Mouse (Mus musculus): ENCODE results near the gene Ppp3ca. TPM values are rescaled to one million over a fixed set of nuclear protein-coding genes. Genes with fewer than 3 reads are reported as not detected.
"Not testable (repeated sequence)": the region's sequence is repeated elsewhere in the genome, so short reads cannot be mapped to it uniquely, and the experiment has no call there.

The Ppp3ca gene
- total and polyA plus RNA-seq, 2 experiments from 2014 or later = 137 to 177 TPM

GRCm38 (mm10) chr3:136686429-136686828, 16.5 kb downstream of the Ppp3ca start:
- DNase-seq (ENCODE audit: low spot score) (no peak), ATAC-seq (no peak)
- Histone ChIP-seq H3K9ac (replicated peaks; ENCODE audit: low read length) (no peak overlapping the region), H3K4me3 (ENCODE audit: low read length) (no peak overlapping the region), H3K36me3 (ENCODE audit: insufficient read depth, low read length) (no peaks in the 10 kb centered on the region), H3K4me1 (ENCODE audit: insufficient read depth, low read length) (0 out of 2 replicates have a peak, but pooled peaks cover 5% of the 10 kb centered on the region), H3K9me3 (ENCODE audit: low read length) (no peaks in the 10 kb centered on the region), H3K27ac (no peak overlapping the region), H3K4me2 (ENCODE audit: low read depth, low read length) (no peak overlapping the region), H3K27me3 (ENCODE audit: insufficient read depth, low read length) (no peaks in the 10 kb centered on the region)
- TF ChIP-seq CTCF (IDR thresholded peaks at IDR 0.05; ENCODE audit: low read depth) = no peak
- 92% methylated on average over 8 of the region's 8 CpGs for WGBS

GRCm38 (mm10) chr3:136688101-136688586, 18.2 kb downstream of the Ppp3ca start:
- H3K9ac ChIP-seq (replicated peaks; ENCODE audit: low read length) = no peak overlapping the region
- H3K27ac ChIP-seq = no peak overlapping the region
- H3K4me3 ChIP-seq (ENCODE audit: low read length) = no peak overlapping the region
- no peak overlapping the region for H3K4me2 ChIP-seq (ENCODE audit: low read depth, low read length)
- no peak for DNase-seq (ENCODE audit: low spot score)
- H3K4me1 ChIP-seq (ENCODE audit: insufficient read depth, low read length) = 0 out of 2 replicates have a peak, but pooled peaks cover 5% of the 10 kb centered on the region
- no peak for TF ChIP-seq CTCF (IDR thresholded peaks at IDR 0.05; ENCODE audit: low read depth)
- no peaks in the 10 kb centered on the region for H3K27me3 ChIP-seq (ENCODE audit: insufficient read depth, low read length)
- WGBS = 61% methylated on average over 9 of the region's 9 CpGs
- H3K9me3 ChIP-seq (ENCODE audit: low read length) = no peaks in the 10 kb centered on the region
- ATAC-seq = no peak
- H3K36me3 ChIP-seq (ENCODE audit: insufficient read depth, low read length) = no peaks in the 10 kb centered on the region

GRCm38 (mm10) chr3:136689793-136690543, 20.0 kb downstream of the Ppp3ca start:
- no peak for ATAC-seq
- WGBS = 90% methylated on average over 7 of the region's 7 CpGs

GRCm38 (mm10) chr3:136691984-136692383, 22.1 kb downstream of the Ppp3ca start:
- TF ChIP-seq CTCF (IDR thresholded peaks at IDR 0.05; ENCODE audit: low read depth) = no peak
- 79% methylated on average over 7 of the region's 7 CpGs for whole genome bisulfite sequencing
- H3K9me3 ChIP-seq (ENCODE audit: low read length) = no peaks in the 10 kb centered on the region
- H3K4me1 ChIP-seq (ENCODE audit: insufficient read depth, low read length) = no peaks in the 10 kb centered on the region
- no peak overlapping the region for H3K4me3 ChIP-seq (ENCODE audit: low read length)
- no peak overlapping the region for H3K4me2 ChIP-seq (ENCODE audit: low read depth, low read length)
- no peak overlapping the region for H3K27ac ChIP-seq
- no peak overlapping the region for H3K9ac ChIP-seq (replicated peaks; ENCODE audit: low read length)
- ATAC-seq (no peak), DNase-seq (ENCODE audit: low spot score) (no peak)
- H3K36me3 ChIP-seq (ENCODE audit: insufficient read depth, low read length) = no peaks in the 10 kb centered on the region
- H3K27me3 ChIP-seq (ENCODE audit: insufficient read depth, low read length) = no peaks in the 10 kb centered on the region

More at GRCm38 (mm10) chr3:136689793-136690543, 20.0 kb downstream of the Ppp3ca start:
- Histone ChIP-seq H3K4me1 (ENCODE audit: insufficient read depth, low read length) (no peaks in the 10 kb centered on the region), H3K9ac (replicated peaks; ENCODE audit: low read length) (no peak overlapping the region), H3K27me3 (ENCODE audit: insufficient read depth, low read length) (no peaks in the 10 kb centered on the region), H3K27ac (no peak overlapping the region), H3K4me3 (ENCODE audit: low read length) (no peak overlapping the region), H3K9me3 (ENCODE audit: low read length) (no peaks in the 10 kb centered on the region), H3K4me2 (ENCODE audit: low read depth, low read length) (no peak overlapping the region), H3K36me3 (ENCODE audit: insufficient read depth, low read length) (no peaks in the 10 kb centered on the region)
- TF ChIP-seq CTCF (IDR thresholded peaks at IDR 0.05; ENCODE audit: low read depth) = no peak; the same call in 1 of the 2 replicates
- no peak for DNase-seq (ENCODE audit: low spot score)

- TF ChIP-seq CTCF (IDR thresholded peaks at IDR 0.05; ENCODE audit: low read depth) = no peak
- Histone ChIP-seq H3K36me3 (ENCODE audit: insufficient read depth, low read length) (no peaks in the 10 kb centered on the region), H3K4me3 (ENCODE audit: low read length) (no peak overlapping the region), H3K4me2 (ENCODE audit: low read depth, low read length) (no peak overlapping the region), H3K4me1 (ENCODE audit: insufficient read depth, low read length) (no peaks in the 10 kb centered on the region), H3K9me3 (ENCODE audit: low read length) (no peaks in the 10 kb centered on the region), H3K27me3 (ENCODE audit: insufficient read depth, low read length) (no peaks in the 10 kb centered on the region), H3K27ac (no peak overlapping the region), H3K9ac (replicated peaks; ENCODE audit: low read length) (no peak overlapping the region)
- ATAC-seq (no peak), DNase-seq (ENCODE audit: low spot score) (no peak)
- 89% methylated on average over 1 of the region's 1 CpGs for WGBS
Measured at GRCm38 (mm10) chr3:136693547-136693946, 23.6 kb downstream of the Ppp3ca start.

GRCm38 (mm10) chr3:136697626-136698191, 27.8 kb downstream of the Ppp3ca start:
- Histone ChIP-seq H3K4me1 (ENCODE audit: insufficient read depth, low read length) (no peaks in the 10 kb centered on the region), H3K27ac (no peak overlapping the region), H3K9ac (replicated peaks; ENCODE audit: low read length) (no peak overlapping the region), H3K4me2 (ENCODE audit: low read depth, low read length) (no peak overlapping the region), H3K9me3 (ENCODE audit: low read length) (no peaks in the 10 kb centered on the region), H3K27me3 (ENCODE audit: insufficient read depth, low read length) (no peaks in the 10 kb centered on the region), H3K36me3 (ENCODE audit: insufficient read depth, low read length) (no peaks in the 10 kb centered on the region), H3K4me3 (ENCODE audit: low read length) (no peak overlapping the region)
- ATAC-seq (no peak), DNase-seq (ENCODE audit: low spot score) (no peak)
- 73% methylated on average over 3 of the region's 3 CpGs for WGBS
- no peak for TF ChIP-seq CTCF (IDR thresholded peaks at IDR 0.05; ENCODE audit: low read depth)

GRCm38 (mm10) chr3:136699711-136700110, 29.8 kb downstream of the Ppp3ca start:
- ATAC-seq; H3K4me3 ChIP-seq (ENCODE audit: low read length); DNase-seq (ENCODE audit: low spot score); H3K36me3 ChIP-seq (ENCODE audit: insufficient read depth, low read length); H3K27ac ChIP-seq; H3K27me3 ChIP-seq (ENCODE audit: insufficient read depth, low read length); H3K4me1 ChIP-seq (ENCODE audit: insufficient read depth, low read length); H3K4me2 ChIP-seq (ENCODE audit: low read depth, low read length); H3K9me3 ChIP-seq (ENCODE audit: low read length); H3K9ac ChIP-seq (replicated peaks; ENCODE audit: low read length): not testable (repeated sequence)
